Mouse (Mus musculus) cerebellum, adult 2 months (tissue): ENCODE measurements at regions not wholly inside any gene's neighbourhood (a gene's known extent, or its start where the extent isn't known, plus 50 kb on each side); places are given as distances from the start of the nearest gene placed in this dataset.

ENCODE experiments used
- CTCF ChIP-seq: fragments of 200-500 bp; IDR thresholded peaks from 2 replicates; pipeline ENCODE4 v1.5.1; 2011; ENCODE audit warnings: low read depth, mild to moderate bottlenecking, control low read depth, low read length, moderate library complexity, borderline replicate concordance; ENCODE audit not compliant: insufficient read depth
- POLR2A ChIP-seq: fragments of 200-500 bp; IDR thresholded peaks from 2 replicates; pipeline ENCODE4 v1.6.1; 2011; ENCODE audit warnings: low read length, control low read depth, borderline replicate concordance; ENCODE audit not compliant: insufficient read depth

DNA sequence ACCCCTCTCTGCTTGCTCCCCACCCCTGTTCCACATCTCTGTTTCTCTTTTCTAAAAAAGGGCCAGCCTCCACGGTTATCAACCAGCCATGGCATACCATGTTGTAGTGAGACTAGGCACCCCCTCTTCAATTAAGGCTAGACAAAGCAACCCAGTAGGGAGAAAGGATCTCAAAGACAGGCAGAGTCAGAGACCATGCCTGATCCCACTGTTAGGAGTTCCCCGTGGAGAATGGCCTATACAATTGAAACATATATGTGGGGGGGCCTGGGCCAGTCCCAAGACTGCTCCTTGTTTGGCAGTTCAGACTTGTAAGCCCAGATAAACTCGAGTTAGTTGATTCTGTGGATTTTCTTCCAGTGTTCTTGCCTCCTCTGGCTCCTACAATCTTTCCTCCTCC, 591.4 kb downstream of the Cdk5rap2 start:
- TF ChIP-seq CTCF (no peak), POLR2A (no peak)
